Mouse (Mus musculus) neural tube, embryonic 14.5 days (tissue): ENCODE measurements at regions not wholly inside any gene's neighbourhood (a gene's known extent, or its start where the extent isn't known, plus 50 kb on each side); places are given as distances from the start of the nearest gene placed in this dataset.
A peak's percentile ranks its signal among the peaks of the same experiment; 100 is the strongest.

ENCODE experiments used
- ATAC-seq: fragments of 200-750 bp; cut with Nextera tagmentation; 2 replicates; pipeline ENCODE4 v1.8.0; 2017; ENCODE audit warnings: low read depth, mild to moderate bottlenecking, moderate TSS enrichment, moderate library complexity
- H3K27ac ChIP-seq: fragments of 300-500 bp; sonication (generic); 2 replicates; pipeline ENCODE4 v1.5.1; 2014; ENCODE audit warnings: low read depth, mild to moderate bottlenecking, control low read depth, low read length, moderate library complexity, mixed read lengths
- H3K27me3 ChIP-seq: fragments of 300-500 bp; sonication (generic); 2 replicates; pipeline ENCODE4 v1.6.1; 2014; ENCODE audit warnings: low read length; ENCODE audit not compliant: control insufficient read depth, insufficient read depth
- H3K36me3 ChIP-seq: fragments of 300-500 bp; sonication (generic); 2 replicates; pipeline ENCODE4 v1.6.1; 2014; ENCODE audit warnings: low read length, mixed read lengths; ENCODE audit not compliant: control insufficient read depth, insufficient read depth
- H3K4me1 ChIP-seq: fragments of 300-500 bp; sonication (generic); 2 replicates; pipeline ENCODE4 v1.6.1; 2014; ENCODE audit warnings: low read length; ENCODE audit not compliant: control insufficient read depth, insufficient read depth
- H3K4me2 ChIP-seq: fragments of 300-500 bp; sonication (generic); 2 replicates; pipeline ENCODE4 v1.6.1; 2014; ENCODE audit warnings: mild to moderate bottlenecking, low read depth, low read length, control low read depth
- H3K4me3 ChIP-seq: fragments of 300-500 bp; sonication (generic); 2 replicates; pipeline ENCODE4 v1.5.1; 2014; ENCODE audit warnings: low read depth, low read length, control low read depth, mixed read lengths
- H3K9ac ChIP-seq: fragments of 300-500 bp; sonication (generic); replicated peaks from 2 replicates; pipeline ENCODE4 v1.6.1; 2014; ENCODE audit warnings: low read depth, mild to moderate bottlenecking, control low read depth, low read length, mixed read lengths
- H3K9me3 ChIP-seq: fragments of 300-500 bp; sonication (generic); 2 replicates; pipeline ENCODE4 v1.6.1; 2016; ENCODE audit warnings: low read length; ENCODE audit not compliant: control insufficient read depth
- WGBS: fragments of 180-500 bp; shearing (Covaris S2); extraction: QIAGEN DNeasy Blood & Tissue Kit; methylation state at CpG from one replicate; pipeline ENCODE4 v1.1.7; 2014; 5-methylcytosine and 5-hydroxymethylcytosine counted together

GRCm38 (mm10) chr1:94642296-94642695 is 589.9 kb upstream of the Pdcd1 start:
- no peaks in the 10 kb centered on the region for H3K36me3 ChIP-seq
- H3K27me3 ChIP-seq, result no peaks in the 10 kb centered on the region
- no peak for ATAC-seq
- 96% methylated on average over 1 of the region's 1 CpGs for WGBS
- H3K27ac ChIP-seq, result no peak overlapping the region
- no peak overlapping the region for H3K4me3 ChIP-seq
- H3K9ac ChIP-seq, result no peak overlapping the region
- H3K4me1 ChIP-seq, result no peaks in the 10 kb centered on the region
- H3K9me3 ChIP-seq, result no peaks in the 10 kb centered on the region
- no peak overlapping the region for H3K4me2 ChIP-seq

GRCm38 (mm10) chr1:94658218-94658617 is 605.9 kb upstream of the Pdcd1 start:
- no peak for ATAC-seq

GRCm38 (mm10) chr1:94671641-94672040 is 619.3 kb upstream of the Pdcd1 start:
- Histone ChIP-seq H3K9me3 (no peaks in the 10 kb centered on the region), H3K4me3 (no peak overlapping the region), H3K27ac (no peak overlapping the region), H3K9ac (no peak overlapping the region), H3K4me2 (no peak overlapping the region), H3K36me3 (no peaks in the 10 kb centered on the region), H3K27me3 (no peaks in the 10 kb centered on the region), H3K4me1 (no peaks in the 10 kb centered on the region)
- WGBS, result 79% methylated on average over 4 of the region's 4 CpGs
- ATAC-seq, result no peak

More at GRCm38 (mm10) chr1:94658218-94658617, 605.9 kb upstream of the Pdcd1 start:
- Histone ChIP-seq H3K36me3 (no peaks in the 10 kb centered on the region), H3K4me2 (no peak overlapping the region), H3K4me3 (no peak overlapping the region), H3K4me1 (no peaks in the 10 kb centered on the region), H3K27ac (no peak overlapping the region), H3K9me3 (no peaks in the 10 kb centered on the region), H3K9ac (no peak overlapping the region), H3K27me3 (no peaks in the 10 kb centered on the region)

GRCm38 (mm10) chr1:94700517-94700916 is 612.9 kb upstream of the Fam174a start:
- 86% methylated on average over 1 of the region's 1 CpGs for whole genome bisulfite sequencing
- ATAC-seq, result no peak
- Histone ChIP-seq H3K4me3 (no peak overlapping the region), H3K4me1 (no peaks in the 10 kb centered on the region), H3K27ac (no peak overlapping the region), H3K27me3 (no peaks in the 10 kb centered on the region), H3K9me3 (no peaks in the 10 kb centered on the region), H3K4me2 (no peak overlapping the region), H3K36me3 (no peaks in the 10 kb centered on the region), H3K9ac (no peak overlapping the region)

GRCm38 (mm10) chr1:94701688-94702087 is 611.7 kb upstream of the Fam174a start:
- H3K27me3 ChIP-seq, result no peaks in the 10 kb centered on the region
- H3K4me2 ChIP-seq, result no peak overlapping the region
- no peaks in the 10 kb centered on the region for H3K9me3 ChIP-seq
- WGBS, result 80% methylated on average over 1 of the region's 1 CpGs
- no peaks in the 10 kb centered on the region for H3K4me1 ChIP-seq
- no peak for ATAC-seq
- no peaks in the 10 kb centered on the region for H3K36me3 ChIP-seq
- H3K27ac ChIP-seq, result no peak overlapping the region
- H3K9ac ChIP-seq, result no peak overlapping the region
- no peak overlapping the region for H3K4me3 ChIP-seq

- Histone ChIP-seq H3K9ac (no peak overlapping the region), H3K4me2 (no peak overlapping the region), H3K4me3 (no peak overlapping the region), H3K36me3 (no peaks in the 10 kb centered on the region), H3K27me3 (no peaks in the 10 kb centered on the region), H3K4me1 (no peaks in the 10 kb centered on the region), H3K27ac (no peak overlapping the region), H3K9me3 (no peaks in the 10 kb centered on the region)
- 25% methylated on average over 5 of the region's 5 CpGs for WGBS
- no peak for ATAC-seq
Measured at GRCm38 (mm10) chr1:94712812-94713211, 600.6 kb upstream of the Fam174a start.

- H3K36me3 ChIP-seq, result no peaks in the 10 kb centered on the region
- no peaks in the 10 kb centered on the region for H3K4me1 ChIP-seq
- no peak overlapping the region for H3K9ac ChIP-seq
- H3K27me3 ChIP-seq, result no peaks in the 10 kb centered on the region
- no peak overlapping the region for H3K4me3 ChIP-seq
- H3K9me3 ChIP-seq, result no peaks in the 10 kb centered on the region
- 84% methylated on average over 2 of the region's 2 CpGs for WGBS
- no peak overlapping the region for H3K4me2 ChIP-seq
- no peak overlapping the region for H3K27ac ChIP-seq
- ATAC-seq, result no peak
Measured at GRCm38 (mm10) chr1:94717699-94718098, 595.7 kb upstream of the Fam174a start.

GRCm38 (mm10) chr1:94753523-94753922 is 559.9 kb upstream of the Fam174a start:
- no peaks in the 10 kb centered on the region for H3K4me1 ChIP-seq
- H3K27ac ChIP-seq, result no peak overlapping the region
- 68% methylated on average over 1 of the region's 1 CpGs for WGBS
- ATAC-seq, result no peak
- no peak overlapping the region for H3K4me2 ChIP-seq
- no peaks in the 10 kb centered on the region for H3K36me3 ChIP-seq
- H3K27me3 ChIP-seq, result no peaks in the 10 kb centered on the region
- H3K9me3 ChIP-seq, result no peaks in the 10 kb centered on the region
- no peak overlapping the region for H3K9ac ChIP-seq
- no peak overlapping the region for H3K4me3 ChIP-seq

GRCm38 (mm10) chr1:94789019-94789585 is 524.3 kb upstream of the Fam174a start:
- H3K9me3 ChIP-seq, result no peaks in the 10 kb centered on the region
- no peak overlapping the region for H3K4me2 ChIP-seq
- 55% methylated on average over 2 of the region's 2 CpGs for WGBS
- H3K36me3 ChIP-seq, result no peaks in the 10 kb centered on the region
- H3K4me3 ChIP-seq, result no peak overlapping the region
- H3K4me1 ChIP-seq, result no peaks in the 10 kb centered on the region
- no peaks in the 10 kb centered on the region for H3K27me3 ChIP-seq
- no peak overlapping the region for H3K9ac ChIP-seq
- ATAC-seq, result peak; percentile 34; the same call in 1 of the 2 replicates
- H3K27ac ChIP-seq, result no peak overlapping the region
